Mouse (Mus musculus) forebrain, embryonic 11.5 days (tissue): ENCODE results near the gene Pla2g2c. TPM values are rescaled to one million over a fixed set of nuclear protein-coding genes. Genes with fewer than 3 reads are reported as not detected.

Experiments used
- ATAC-seq: fragments of 200-750 bp; cut with Nextera tagmentation; replicated peaks from 2 replicates; pipeline ENCODE4 v1.8.0; 2017; ENCODE audit warnings: moderate TSS enrichment; ENCODE audit not compliant: low FRiP score
- DNase-seq: peaks from one replicate; pipeline ENCODE4 v3.0.0-alpha.2; 2017; ENCODE audit warnings: low spot score
- H3K27ac ChIP-seq: fragments of 300-500 bp; sonication (generic); 2 replicates; pipeline ENCODE4 v1.5.1; 2014; ENCODE audit warnings: low read depth, low read length
- H3K27me3 ChIP-seq: fragments of 300-500 bp; sonication (generic); 2 replicates; pipeline ENCODE4 v1.6.1; 2014; ENCODE audit warnings: mild to moderate bottlenecking, low read length, mixed read lengths; ENCODE audit not compliant: control insufficient read depth, insufficient read depth
- H3K36me3 ChIP-seq: fragments of 300-500 bp; sonication (generic); 2 replicates; pipeline ENCODE4 v1.6.1; 2014; ENCODE audit warnings: mild to moderate bottlenecking, low read length, moderate library complexity, mixed read lengths; ENCODE audit not compliant: control insufficient read depth, insufficient read depth
- H3K4me1 ChIP-seq: fragments of 300-500 bp; sonication (generic); replicated peaks from 2 replicates; pipeline ENCODE4 v1.6.1; 2014; ENCODE audit warnings: low read length, mixed read lengths; ENCODE audit not compliant: control insufficient read depth, insufficient read depth
- H3K4me2 ChIP-seq: fragments of 300-500 bp; sonication (generic); 2 replicates; pipeline ENCODE4 v1.6.1; 2014; ENCODE audit warnings: low read depth, mild to moderate bottlenecking, low read length, moderate library complexity, mixed read lengths; ENCODE audit not compliant: severe bottlenecking
- H3K4me3 ChIP-seq: fragments of 300-500 bp; sonication (generic); 2 replicates; pipeline ENCODE4 v1.5.1; 2014; ENCODE audit warnings: low read depth, low read length
- H3K9ac ChIP-seq: fragments of 300-500 bp; sonication (generic); 2 replicates; pipeline ENCODE4 v1.6.1; 2014; ENCODE audit warnings: low read length
- H3K9me3 ChIP-seq: fragments of 300-500 bp; sonication (generic); 2 replicates; pipeline ENCODE4 v1.6.1; 2016; ENCODE audit warnings: low read length, mixed read lengths; ENCODE audit not compliant: control insufficient read depth
- WGBS: fragments of 180-500 bp; shearing (Covaris S2); extraction: QIAGEN DNeasy Blood & Tissue Kit; methylation state at CpG from one replicate; pipeline ENCODE4 v1.1.7; 2014; 5-methylcytosine and 5-hydroxymethylcytosine counted together
- polyA plus RNA-seq: library from polyadenylated mRNA; unstranded; fragments of >200 nt; fragmentation: Nextera tagmentation; extraction: Ambion mirVana; gene quantifications from 2 replicates; pipeline ENCODE4 v1.2.1, GENCODE M21; 2014

Gene Pla2g2c
- polyA plus RNA-seq, 1 experiment from 2014 or later: 0.37 TPM

DNA sequence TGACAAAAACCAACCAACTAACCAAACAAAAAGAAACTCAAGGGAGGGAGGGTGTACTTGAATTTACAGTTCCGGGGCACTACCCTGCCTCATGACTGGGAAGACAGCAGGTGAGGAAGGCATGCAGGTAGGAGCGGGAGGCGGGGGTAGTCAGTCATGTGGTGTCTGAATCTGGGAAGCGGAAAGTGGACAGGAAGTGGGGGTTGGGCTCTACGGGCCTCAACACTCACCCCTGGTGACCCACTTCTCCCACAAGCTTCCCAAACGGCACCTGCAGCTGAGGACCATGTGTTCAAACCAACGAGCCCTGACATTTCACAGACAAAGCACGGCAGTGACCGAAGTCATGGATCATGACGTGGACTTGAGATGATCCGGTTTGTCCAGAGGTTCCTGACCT, 12.5 kb upstream of the Pla2g2c start:
- WGBS: 89% methylated on average over 11 of the region's 11 CpGs
- Histone ChIP-seq H3K4me2 (no peak overlapping the region), H3K4me1 (no peaks in the 10 kb centered on the region), H3K27me3 (no peaks in the 10 kb centered on the region), H3K36me3 (no peaks in the 10 kb centered on the region), H3K4me3 (no peak overlapping the region), H3K9me3 (no peaks in the 10 kb centered on the region), H3K9ac (no peak overlapping the region), H3K27ac (no peak overlapping the region)
- DNase-seq (no peak), ATAC-seq (no peak)

DNA sequence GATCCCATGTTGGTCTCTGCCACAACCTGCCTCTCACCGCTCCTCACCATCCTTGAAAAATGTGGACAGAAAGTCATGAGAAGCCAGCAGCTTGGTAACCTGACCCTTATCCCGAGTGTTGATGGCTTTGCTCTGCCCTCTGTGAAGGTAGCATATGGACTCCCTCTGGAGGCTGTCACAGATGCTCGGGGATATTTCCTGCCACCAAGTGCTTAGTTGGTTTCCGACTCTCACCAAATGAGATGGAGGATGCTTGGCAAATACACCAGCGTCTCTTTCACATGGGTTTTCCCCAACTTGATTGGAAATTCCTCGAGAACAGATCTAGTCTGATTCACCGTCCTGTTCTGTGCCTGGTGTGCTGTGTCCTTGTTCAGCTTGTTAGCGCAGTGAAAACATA, 12.0 kb upstream of the Pla2g2c start:
- Histone ChIP-seq H3K4me1 (no peaks in the 10 kb centered on the region), H3K27ac (no peak overlapping the region), H3K9me3 (no peaks in the 10 kb centered on the region), H3K4me2 (no peak overlapping the region), H3K9ac (no peak overlapping the region), H3K27me3 (no peaks in the 10 kb centered on the region), H3K4me3 (no peak overlapping the region), H3K36me3 (no peaks in the 10 kb centered on the region)
- 85% methylated on average over 8 of the region's 8 CpGs for WGBS
- ATAC-seq (no peak), DNase-seq (no peak)

DNA sequence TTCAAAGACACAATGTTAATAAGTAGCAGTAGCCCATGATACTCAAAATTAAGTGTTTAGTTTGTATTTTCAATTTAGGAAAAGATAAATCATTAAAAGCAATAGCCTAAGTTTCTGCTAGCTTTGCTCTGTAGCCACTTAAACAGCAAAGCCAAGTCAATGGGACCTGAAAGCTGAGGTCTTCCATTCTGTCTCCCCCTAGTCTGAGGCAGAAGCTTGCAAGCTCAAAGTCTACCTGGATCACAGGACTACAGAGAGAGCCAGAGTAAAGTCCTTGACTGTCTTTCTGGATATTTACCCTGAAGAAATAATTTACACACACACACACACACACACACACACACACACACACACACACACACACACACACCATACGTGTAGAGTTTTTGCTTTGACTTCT, 10.4 kb upstream of the Pla2g2c start:
- ATAC-seq (no peak), DNase-seq (no peak)
- WGBS: 78% methylated on average over 1 of the region's 1 CpGs

DNA sequence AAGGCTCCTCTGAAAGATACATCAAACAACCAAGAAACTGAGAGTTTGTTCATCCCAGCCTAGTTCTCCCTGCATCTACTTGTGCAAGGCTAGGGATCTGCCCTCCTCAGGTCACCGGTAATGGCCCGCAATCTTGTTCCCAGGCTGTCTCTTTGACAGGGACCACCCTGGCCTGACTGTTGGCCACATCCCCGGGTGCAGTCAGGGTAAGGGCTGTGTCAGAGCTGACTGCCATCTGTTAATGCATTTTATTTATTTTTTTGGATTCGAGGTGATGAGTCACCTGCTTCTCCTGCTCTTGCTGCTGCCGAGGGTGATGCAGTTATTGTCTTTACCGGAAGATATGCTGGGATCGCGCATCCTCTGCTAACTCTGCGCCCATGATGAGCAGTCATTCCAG, 7.9 kb upstream of the Pla2g2c start:
- H3K36me3 ChIP-seq: no peaks in the 10 kb centered on the region
- DNase-seq (no peak), ATAC-seq (no peak)
- no peaks in the 10 kb centered on the region for H3K4me1 ChIP-seq
- no peak overlapping the region for H3K4me3 ChIP-seq
- H3K9me3 ChIP-seq: no peaks in the 10 kb centered on the region
- no peak overlapping the region for H3K9ac ChIP-seq
- H3K27ac ChIP-seq: no peak overlapping the region
- H3K27me3 ChIP-seq: no peaks in the 10 kb centered on the region
- WGBS: 93% methylated on average over 9 of the region's 9 CpGs
- H3K4me2 ChIP-seq: no peak overlapping the region

More for the DNA sequence above, 10.4 kb upstream of the Pla2g2c start:
- no peak overlapping the region for H3K4me3 ChIP-seq
- H3K4me2 ChIP-seq: no peak overlapping the region
- H3K36me3 ChIP-seq: no peaks in the 10 kb centered on the region
- H3K9ac ChIP-seq: no peak overlapping the region
- H3K9me3 ChIP-seq: no peaks in the 10 kb centered on the region
- no peaks in the 10 kb centered on the region for H3K4me1 ChIP-seq
- H3K27me3 ChIP-seq: no peaks in the 10 kb centered on the region
- H3K27ac ChIP-seq: no peak overlapping the region

DNA sequence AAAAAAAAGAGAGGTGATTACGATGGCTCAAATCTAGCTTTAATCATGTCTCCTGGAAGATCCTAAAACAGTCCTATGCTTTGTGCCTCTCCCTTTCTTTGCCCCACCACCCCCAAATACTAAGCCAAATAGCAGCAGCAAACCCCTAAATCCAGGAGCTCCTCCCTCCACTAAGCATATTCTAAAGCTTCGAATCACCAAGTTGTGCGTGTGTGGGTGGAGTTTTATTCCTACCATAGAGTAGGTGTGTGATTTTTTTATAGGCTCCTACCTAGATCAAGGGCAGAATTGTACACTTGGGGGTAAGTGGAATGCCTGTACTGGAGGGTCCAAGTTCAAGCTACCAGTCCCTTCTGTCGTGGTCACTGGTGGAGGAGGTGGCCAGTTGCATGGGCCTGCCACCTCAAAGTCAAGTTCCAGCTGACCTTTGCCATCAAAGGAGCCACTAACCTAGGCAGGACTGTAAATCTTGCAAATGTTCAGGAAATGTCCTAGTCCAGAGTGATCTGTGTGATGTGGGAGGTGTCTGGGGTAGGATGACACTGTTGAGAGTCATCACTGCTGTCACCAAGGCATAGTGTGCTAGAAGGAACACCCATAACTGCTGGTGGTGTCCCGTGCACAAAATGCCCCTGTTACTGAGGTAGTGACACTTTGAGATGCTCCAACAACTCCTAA, 5.9 kb upstream of the Pla2g2c start:
- Histone ChIP-seq H3K4me2 (no peak overlapping the region), H3K9ac (no peak overlapping the region)
- 81% methylated on average over 5 of the region's 5 CpGs for whole genome bisulfite sequencing

DNA sequence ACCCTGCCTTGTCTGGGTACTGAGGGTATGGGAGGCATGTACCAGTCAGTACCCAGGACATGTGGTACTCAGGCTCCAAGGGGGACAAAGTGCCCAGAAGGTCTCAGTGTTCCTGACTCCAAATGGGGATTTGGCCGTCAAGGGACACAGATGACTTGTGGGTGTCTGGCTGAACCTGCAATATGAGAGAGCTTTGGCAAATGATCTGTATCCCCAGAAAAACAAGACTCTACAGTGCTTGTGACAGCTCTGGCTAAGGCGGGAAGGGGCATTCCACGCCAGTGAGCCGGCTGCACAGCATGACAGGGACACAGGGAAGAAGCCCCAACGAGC, 5.4 kb upstream of the Pla2g2c start:
- H3K27me3 ChIP-seq: no peaks in the 10 kb centered on the region
- no peak overlapping the region for H3K4me2 ChIP-seq
- H3K9ac ChIP-seq: no peak overlapping the region
- ATAC-seq (no peak), DNase-seq (no peak)
- H3K27ac ChIP-seq: no peak overlapping the region
- H3K9me3 ChIP-seq: no peaks in the 10 kb centered on the region
- H3K4me1 ChIP-seq: no peaks in the 10 kb centered on the region
- H3K4me3 ChIP-seq: no peak overlapping the region
- no peaks in the 10 kb centered on the region for H3K36me3 ChIP-seq
- 91% methylated on average over 5 of the region's 5 CpGs for WGBS

More for the DNA sequence above, 5.9 kb upstream of the Pla2g2c start:
- Histone ChIP-seq H3K4me3 (no peak overlapping the region), H3K36me3 (no peaks in the 10 kb centered on the region), H3K9me3 (no peaks in the 10 kb centered on the region), H3K27me3 (no peaks in the 10 kb centered on the region), H3K4me1 (no peaks in the 10 kb centered on the region), H3K27ac (no peak overlapping the region)
- ATAC-seq (no peak), DNase-seq (no peak)

DNA sequence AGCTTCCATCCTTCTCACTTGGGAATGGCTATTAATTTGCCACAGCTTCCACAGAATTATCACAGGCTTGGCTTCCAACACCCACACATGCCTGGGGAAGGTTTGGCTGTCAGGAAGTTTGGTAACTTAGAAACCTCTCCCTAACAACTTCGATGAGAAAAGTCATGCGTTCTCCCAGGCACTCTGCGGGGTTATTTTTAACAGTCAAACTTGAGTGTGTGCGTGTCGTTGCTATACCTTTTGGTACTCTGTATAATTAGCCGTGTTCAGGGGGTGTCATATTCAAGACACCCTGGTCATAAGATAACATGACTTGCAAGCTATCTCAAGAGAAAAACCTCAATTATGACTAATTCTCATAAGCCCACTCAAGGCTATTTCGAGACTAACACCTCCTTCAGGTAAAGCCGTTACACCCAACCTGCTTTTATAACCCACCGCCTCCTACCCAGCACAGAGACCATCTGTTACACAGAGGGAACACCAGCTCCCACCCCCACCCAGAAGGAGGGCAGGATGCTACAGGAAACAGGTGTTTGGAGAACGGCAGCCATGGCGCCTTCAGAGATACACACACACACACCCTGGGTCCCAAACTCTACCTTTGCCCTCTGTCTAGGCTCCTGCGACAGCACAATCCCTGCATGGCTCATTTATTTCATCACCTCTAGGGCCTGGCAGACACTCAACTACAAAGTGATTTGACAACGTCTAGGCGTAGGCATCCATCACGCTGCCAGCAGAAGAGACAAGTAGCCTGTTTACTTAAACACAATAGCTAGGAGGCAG, 905 bp upstream of the Pla2g2c start:
- DNase-seq: no peak
- 83% methylated on average over 15 of the region's 15 CpGs for WGBS

DNA sequence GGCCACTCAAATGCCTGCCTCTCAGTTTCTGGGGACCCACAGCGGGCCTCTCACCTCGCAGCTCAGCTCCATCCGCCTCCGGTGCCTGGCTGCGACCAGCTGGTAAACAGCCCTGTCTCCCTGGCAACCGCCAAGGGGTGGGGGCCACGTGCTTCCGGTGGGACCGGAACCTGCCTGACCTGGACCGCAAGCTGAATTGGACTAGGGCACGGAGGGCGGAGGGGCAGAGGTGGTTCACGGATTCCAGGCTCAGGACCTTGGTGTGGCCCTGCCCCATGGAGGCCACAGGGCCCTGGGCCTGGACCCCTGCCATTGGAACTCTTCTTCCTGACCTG, 502 bp downstream of the Pla2g2c start:
- H3K4me2 ChIP-seq: peak overlapping the region; percentile 47
- no peaks in the 10 kb centered on the region for H3K9me3 ChIP-seq
- WGBS: 6% methylated on average over 13 of the region's 13 CpGs
- peak overlapping the region; percentile 13; the same call in 1 of the 2 replicates for H3K4me3 ChIP-seq
- no peak overlapping the region for H3K27ac ChIP-seq
- ATAC-seq: peak; percentile 61
- peaks cover 4% of the 10 kb centered on the region for H3K4me1 ChIP-seq
- H3K9ac ChIP-seq: peak overlapping the region; percentile 28
- DNase-seq: peak; percentile 82
- H3K36me3 ChIP-seq: no peaks in the 10 kb centered on the region
- H3K27me3 ChIP-seq: no peaks in the 10 kb centered on the region

More for the DNA sequence above, 905 bp upstream of the Pla2g2c start:
- Histone ChIP-seq H3K4me2 (no peak overlapping the region), H3K9ac (no peak overlapping the region), H3K27ac (no peak overlapping the region), H3K4me3 (no peak overlapping the region), H3K9me3 (no peaks in the 10 kb centered on the region), H3K27me3 (no peaks in the 10 kb centered on the region), H3K36me3 (no peaks in the 10 kb centered on the region), H3K4me1 (peaks cover 4% of the 10 kb centered on the region)
- ATAC-seq: no peak

DNA sequence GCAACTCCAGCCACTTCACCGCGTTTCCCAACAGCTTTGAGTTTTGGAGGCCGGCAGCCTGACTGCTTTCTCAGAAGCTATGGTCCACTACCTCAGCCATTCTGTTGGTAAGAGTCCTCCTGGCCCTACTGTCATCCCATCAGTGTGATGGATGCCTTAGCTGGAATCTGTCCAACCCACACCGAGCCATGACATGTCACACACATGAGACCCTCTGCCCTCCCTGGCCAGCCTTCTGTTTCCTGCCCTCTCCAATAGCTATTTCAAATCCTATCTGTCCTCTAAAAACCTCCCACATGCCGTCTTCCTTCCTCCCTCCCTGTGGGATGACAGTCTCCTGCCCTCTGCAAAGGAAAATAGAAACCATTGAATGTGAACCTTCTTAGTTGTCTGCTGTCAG, 1.2 kb downstream of the Pla2g2c start:
- Histone ChIP-seq H3K4me2 (no peak overlapping the region), H3K9me3 (no peaks in the 10 kb centered on the region), H3K36me3 (no peaks in the 10 kb centered on the region), H3K9ac (no peak overlapping the region), H3K4me1 (peaks cover 4% of the 10 kb centered on the region), H3K27ac (no peak overlapping the region), H3K4me3 (no peak overlapping the region), H3K27me3 (no peaks in the 10 kb centered on the region)
- DNase-seq (no peak), ATAC-seq (no peak)
- WGBS: 86% methylated on average over 5 of the region's 5 CpGs
